Mouse (Mus musculus) erythroblast, embryonic 14.5 days (primary cell): ENCODE data around the gene Ano10.

Experiments used
- GATA1 ChIP-seq: IDR thresholded peaks from 2 replicates; pipeline ENCODE4 v1.6.1; 2012; ENCODE audit warnings: low read length, inconsistent platforms, mixed read lengths
- TAL1 ChIP-seq: IDR thresholded peaks from 3 replicates; pipeline ENCODE4 v1.6.1; 2012; ENCODE audit warnings: low read length, inconsistent platforms, mixed read lengths

DNA sequence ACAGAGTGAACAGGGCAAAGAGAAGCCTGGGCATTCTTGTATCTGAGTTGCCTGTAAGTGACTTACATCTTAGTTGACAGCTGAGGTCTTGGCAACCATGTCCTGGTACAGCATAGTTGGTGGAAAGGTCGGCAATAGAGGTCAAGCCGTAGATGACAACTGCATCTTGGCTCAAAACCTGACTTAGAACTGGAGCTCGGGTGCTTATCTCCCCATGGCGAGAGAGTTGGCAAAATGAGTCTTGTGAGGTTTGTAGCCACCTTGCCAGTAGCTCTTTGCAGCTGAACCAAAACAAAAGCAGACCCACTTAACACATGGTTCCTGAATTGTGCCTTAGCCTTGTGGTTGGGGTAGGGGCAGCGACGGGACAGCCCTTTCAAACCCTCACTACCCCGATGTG lies 49.2 kb upstream of the Ano10 start:
- TF ChIP-seq TAL1: no peak
- no peak for TF ChIP-seq GATA1
